Mouse (Mus musculus) CH12.LX (cell line): ENCODE results near the gene Polr2f. TPM values are rescaled to one million over a fixed set of nuclear protein-coding genes. Genes with fewer than 3 reads are reported as not detected.

Experiments used
- DNase-seq: peaks from one replicate; pipeline ENCODE4 v3.0.0-alpha.2; 2013; ENCODE audit errors: extremely low read depth
- H3K27ac ChIP-seq: 2 replicates; pipeline ENCODE4 v1.5.1; 2012; ENCODE audit warnings: low read depth, mild to moderate bottlenecking, control low read depth, moderate library complexity; ENCODE audit not compliant: insufficient read depth
- H3K27me3 ChIP-seq: replicated peaks from 2 replicates; pipeline ENCODE3; 2012; ENCODE audit warnings: inconsistent platforms
- H3K36me3 ChIP-seq, 2 experiments: replicated peaks in 1 of 2; 2 replicates each; pipeline versions ENCODE3 to v1.6.1; 2012; ENCODE audit warnings: inconsistent platforms in 1 of 2, low read length in 1 of 2, mild to moderate bottlenecking in 1 of 2, mixed read lengths in 1 of 2, moderate library complexity in 1 of 2; ENCODE audit not compliant: control insufficient read depth in 1 of 2, insufficient read depth in 1 of 2
- H3K4me1 ChIP-seq, 2 experiments: 2 replicates each; pipeline ENCODE4 v1.6.1; 2012; ENCODE audit warnings: inconsistent platforms in 1 of 2, moderate library complexity in 1 of 2; ENCODE audit not compliant: insufficient read depth in 2 of 2, control insufficient read depth in 1 of 2
- H3K4me2 ChIP-seq: 2 replicates; pipeline ENCODE4 v1.6.1; 2012; ENCODE audit warnings: low read depth, mild to moderate bottlenecking, control low read depth; ENCODE audit not compliant: poor library complexity, insufficient read depth, severe bottlenecking
- H3K4me3 ChIP-seq, 3 experiments: fragments of 150-350 bp in 1 of 3; sonication (generic) in 1 of 3; replicated peaks in 1 of 3; 2 replicates each; pipeline versions ENCODE3 to v1.5.1; 2011 to 2012; ENCODE audit warnings: low read depth in 2 of 3, low read length in 2 of 3, mild to moderate bottlenecking in 2 of 3, moderate library complexity in 2 of 3, control low read depth in 1 of 3, improper control_type of control experiment in 1 of 3, inconsistent platforms in 1 of 3, mixed read lengths in 1 of 3; ENCODE audit not compliant: poor library complexity in 1 of 3
- H3K79me2 ChIP-seq: replicated peaks from 2 replicates; pipeline ENCODE4 v1.6.1; 2012; ENCODE audit warnings: mild to moderate bottlenecking, moderate library complexity; ENCODE audit not compliant: control insufficient read depth, poor library complexity, insufficient read depth, severe bottlenecking; ENCODE audit errors: extremely low read depth
- H3K9ac ChIP-seq: 2 replicates; pipeline ENCODE4 v1.6.1; 2012; ENCODE audit warnings: low read depth, mild to moderate bottlenecking, control low read depth, moderate library complexity; ENCODE audit not compliant: insufficient read depth
- H3K9me3 ChIP-seq: replicated peaks from 2 replicates; pipeline ENCODE3; 2012; ENCODE audit warnings: low read length, inconsistent platforms, mixed read lengths
- BHLHE40 ChIP-seq: IDR thresholded peaks from 2 replicates; pipeline ENCODE4 v1.6.1; 2011; ENCODE audit warnings: mild to moderate bottlenecking, low read depth, low read length, improper control_type of control experiment
- CHD2 ChIP-seq: IDR thresholded peaks from 2 replicates; pipeline ENCODE4 v1.6.1; 2011; ENCODE audit warnings: low read length, improper control_type of control experiment
- CTCF ChIP-seq, 2 experiments: IDR thresholded peaks in 1 of 2; conservative IDR thresholded peaks in 1 of 2; 2 replicates each; pipeline ENCODE4 v1.5.1; 2011 to 2012; ENCODE audit warnings: low read depth in 2 of 2, low read length in 2 of 2, improper control_type of control experiment in 1 of 2, inconsistent platforms in 1 of 2, mild to moderate bottlenecking in 1 of 2, moderate library complexity in 1 of 2
- JUND ChIP-seq: conservative IDR thresholded peaks from 2 replicates; pipeline ENCODE4 v1.6.1; 2011; ENCODE audit warnings: low read depth, low read length, improper control_type of control experiment
- KAT2A ChIP-seq: IDR thresholded peaks from 2 replicates; pipeline ENCODE4 v1.6.1; 2012; ENCODE audit warnings: low read length, improper control_type of control experiment, inconsistent platforms; ENCODE audit not compliant: insufficient replicate concordance
- MAFK ChIP-seq: IDR thresholded peaks from 2 replicates; pipeline ENCODE4 v1.6.1; 2011; ENCODE audit warnings: low read length, improper control_type of control experiment; ENCODE audit not compliant: insufficient replicate concordance
- MAZ ChIP-seq: IDR thresholded peaks from 2 replicates; pipeline ENCODE4 v1.6.1; 2012; ENCODE audit warnings: low read depth, mild to moderate bottlenecking, inconsistent platforms, low read length, improper control_type of control experiment, moderate library complexity
- MEF2A ChIP-seq: IDR thresholded peaks from 2 replicates; pipeline ENCODE4 v1.6.1; 2014; ENCODE audit warnings: low read depth, mild to moderate bottlenecking, inconsistent platforms, low read length, improper control_type of control experiment, borderline replicate concordance
- MXI1 ChIP-seq: IDR thresholded peaks from 2 replicates; pipeline ENCODE4 v1.6.1; 2011; ENCODE audit warnings: mild to moderate bottlenecking, low read depth, low read length, improper control_type of control experiment
- MYC ChIP-seq: IDR thresholded peaks from 2 replicates; pipeline ENCODE4 v1.6.1; 2011; ENCODE audit warnings: low read depth, mild to moderate bottlenecking, improper control_type of control experiment, low read length
- NRF1 ChIP-seq: IDR thresholded peaks from 2 replicates; pipeline ENCODE4 v1.6.1; 2014; ENCODE audit warnings: low read depth, mild to moderate bottlenecking, inconsistent platforms, low read length, improper control_type of control experiment, moderate library complexity
- POLR2A ChIP-seq: IDR thresholded peaks from 2 replicates; pipeline ENCODE4 v1.6.1; 2011; ENCODE audit warnings: low read depth, mild to moderate bottlenecking, improper control_type of control experiment, low read length
- POLR2AphosphoS2 ChIP-seq: IDR thresholded peaks from 2 replicates; pipeline ENCODE4 v1.6.1; 2011; ENCODE audit warnings: low read depth, low read length, improper control_type of control experiment
- RAD21 ChIP-seq: IDR thresholded peaks from 2 replicates; pipeline ENCODE4 v1.6.1; 2011; ENCODE audit warnings: low read depth, mild to moderate bottlenecking, low read length, improper control_type of control experiment, moderate library complexity
- SMC3 ChIP-seq: IDR thresholded peaks from 2 replicates; pipeline ENCODE4 v1.6.1; 2011; ENCODE audit warnings: low read depth, low read length, improper control_type of control experiment
- TBP ChIP-seq: conservative IDR thresholded peaks from 2 replicates; pipeline ENCODE4 v1.6.1; 2011; ENCODE audit warnings: low read depth, low read length, improper control_type of control experiment
- TCF12 ChIP-seq: IDR thresholded peaks from 2 replicates; pipeline ENCODE4 v1.6.1; 2014; ENCODE audit warnings: low read depth, mild to moderate bottlenecking, inconsistent platforms, low read length, improper control_type of control experiment
- ZKSCAN1 ChIP-seq: IDR thresholded peaks from 2 replicates; pipeline ENCODE4 v1.6.1; 2012; ENCODE audit warnings: low read depth, inconsistent platforms, low read length, improper control_type of control experiment, borderline replicate concordance
- dilution Hi-C: fragments of 300-500 bp; cut with MboI; formaldehyde crosslinking; loops from 2 replicates; pipeline ENCODE4 v1.14.3; 2020; ENCODE audit warnings: low sequenced_read_pairs; ENCODE audit not compliant: extremely low pct_unique_long_range_greater_than_20kb, extremely low pct_ligation_motif_present
- in situ Hi-C: fragments of 300-500 bp; cut with MboI; formaldehyde crosslinking; loops from 3 replicates; pipeline ENCODE4 v1.14.3; 2019; ENCODE audit warnings: low sequenced_read_pairs, low pct_ligation_motif_present, low pct_unique_long_range_greater_than_20kb, mixed read lengths
- polyA plus RNA-seq: library from polyadenylated mRNA; unstranded; fragments of >175 nt; gene quantifications from 2 replicates; pipeline ENCODE4 v1.2.1, GENCODE M21; 2012; ENCODE audit warnings: low read depth; ENCODE audit not compliant: insufficient read length
- total RNA-seq, 2 experiments: library from RNA; depleted of rRNA; stranded (reverse); fragments of 300-350 nt in 1 of 2; fragments of >200 nt in 1 of 2; gene quantifications; 2 replicates each; pipeline ENCODE4 v1.2.3; 2012 to 2014

Gene Polr2f
- total and polyA plus RNA-seq, 3 experiments = 218 to 414 (median 286) TPM

DNA sequence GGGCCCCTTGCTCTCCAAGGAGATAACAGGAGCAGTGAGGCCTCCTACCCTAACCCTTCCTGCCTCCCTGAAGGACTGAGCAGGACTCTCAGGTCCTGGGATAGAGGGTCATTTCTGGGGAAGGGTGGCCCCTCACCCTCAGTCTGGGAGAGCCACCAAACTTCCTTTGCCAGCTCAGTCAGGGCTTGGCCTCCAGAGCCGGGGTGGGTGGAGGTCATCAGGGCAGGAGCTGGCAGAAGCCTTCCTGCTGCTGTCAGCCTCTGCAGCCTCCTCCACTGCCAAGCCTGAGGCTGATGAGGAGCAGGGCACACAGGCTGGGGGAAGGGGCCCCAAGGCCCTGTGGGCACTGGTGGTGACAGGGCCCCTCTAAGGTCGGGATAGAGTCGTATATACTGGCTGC is 14.8 kb downstream of the Polr2f start:
- dilution Hi-C loops = no loop called here
- H3K4me3 ChIP-seq = no peak overlapping the region
- no peak for DNase-seq
- H3K4me1 ChIP-seq = no peaks in the 10 kb centered on the region
- H3K79me2 ChIP-seq = no peaks in the 10 kb centered on the region
- in situ Hi-C loops = no loop called here
- no peaks in the 10 kb centered on the region for H3K9me3 ChIP-seq
- TF ChIP-seq MAFK (no peak), CHD2 (no peak), BHLHE40 (no peak), MXI1 (no peak), RAD21 (no peak)
- peaks cover 48% of the 10 kb centered on the region for H3K27me3 ChIP-seq
- H3K9ac ChIP-seq = no peak overlapping the region
- H3K4me2 ChIP-seq = no peak overlapping the region
- H3K27ac ChIP-seq = no peak overlapping the region
- peaks cover 22 to 35% of the 10 kb centered on the region in 2 experiments for H3K36me3 ChIP-seq

GRCm38 (mm10) chr15:79162301-79162700 is 21.5 kb downstream of the Polr2f start:
- no peak overlapping the region for H3K27ac ChIP-seq
- dilution Hi-C loops (no loop called here), in situ Hi-C loops (no loop called here)
- no peaks in the 10 kb centered on the region for H3K9me3 ChIP-seq
- TF ChIP-seq TCF12 = no peak
- TF ChIP-seq MEF2A = no peak
- no peak for TF ChIP-seq SMC3
- TF ChIP-seq MAZ = no peak
- TF ChIP-seq NRF1 = no peak
- no peak for TF ChIP-seq TBP
- TF ChIP-seq CTCF (conservative IDR thresholded peaks at IDR 0.05 in 1 of 2, IDR thresholded peaks at IDR 0.05 in 1 of 2; ENCODE audit: low read depth in 2 of 2, low read length in 2 of 2) = no peak
- TF ChIP-seq ZKSCAN1 = no peak
- TF ChIP-seq POLR2A = no peak
- no peak for TF ChIP-seq JUND
- TF ChIP-seq KAT2A = no peak
- TF ChIP-seq POLR2AphosphoS2 = no peak
- no peak for TF ChIP-seq MYC
- no peak for TF ChIP-seq BHLHE40
- no peaks in the 10 kb centered on the region for H3K79me2 ChIP-seq
- no peak for DNase-seq
- peaks cover 89% of the 10 kb centered on the region for H3K27me3 ChIP-seq
- no peaks in the 10 kb centered on the region for H3K4me1 ChIP-seq
- no peak overlapping the region for H3K4me2 ChIP-seq
- H3K9ac ChIP-seq = no peak overlapping the region
- no peak overlapping the region for H3K4me3 ChIP-seq
- no peaks in the 10 kb centered on the region for H3K36me3 ChIP-seq
